Mouse (Mus musculus): ENCODE measurements around the gene Gpr132.

DNA sequence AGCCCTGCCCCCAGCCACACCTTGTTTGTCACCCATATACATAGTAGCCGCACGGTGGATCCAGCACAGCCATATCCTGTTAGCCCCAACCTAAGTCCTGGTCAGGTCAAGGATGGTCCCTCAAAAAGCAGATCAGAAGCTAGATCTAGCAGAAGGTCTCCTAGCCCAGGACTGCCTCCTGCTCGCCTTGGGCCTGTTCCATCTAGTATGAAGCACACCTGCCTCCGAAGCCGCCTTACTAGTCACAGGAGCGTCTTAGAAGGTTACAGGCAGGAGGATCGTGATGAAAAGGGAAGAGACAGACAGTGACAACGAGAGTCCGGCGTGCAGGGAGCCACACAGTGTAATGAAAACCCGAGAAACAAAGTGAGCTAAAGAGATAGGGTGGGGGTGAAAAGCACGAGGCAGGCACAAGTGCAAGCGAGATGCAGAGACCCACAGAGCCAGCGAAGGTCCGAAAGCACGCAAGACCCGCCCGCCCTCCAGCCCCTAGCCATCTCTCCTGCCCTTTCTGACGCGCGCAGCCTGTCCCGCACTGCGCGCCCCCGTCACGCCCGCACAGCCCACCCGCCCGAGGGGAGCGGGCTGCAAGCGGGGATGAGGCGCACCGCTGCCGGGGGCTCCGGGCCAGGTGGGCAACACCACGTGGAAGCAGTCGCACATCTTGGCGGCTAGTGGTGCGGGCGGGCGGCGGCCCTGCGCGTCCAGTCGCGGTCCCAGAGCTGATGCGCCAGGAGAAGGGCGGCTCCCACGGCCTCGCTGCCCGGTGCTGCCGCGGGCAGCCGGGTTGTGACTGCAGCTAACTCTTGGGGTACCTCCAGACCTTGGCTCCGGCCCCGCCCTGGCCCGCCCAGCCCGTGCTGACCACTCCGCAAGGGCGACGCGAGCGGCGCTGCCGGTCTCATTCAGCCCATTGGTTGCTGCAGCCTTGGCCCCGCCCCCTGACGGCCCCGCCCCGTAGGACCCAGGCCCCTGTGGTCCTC is 65.9 kb downstream of the Gpr132 start, which contains the start of gene Ahnak2:
- TF ChIP-seq POLR2A (IDR thresholded peaks at IDR 0.05; ENCODE audit: low read depth, low read length) (no peak), CTCF (IDR thresholded peaks at IDR 0.05; ENCODE audit: extremely low read depth, insufficient read depth, insufficient read length, insufficient replicate concordance) (no peak)

Data from spleen, adult 2 months (tissue).